Mouse (Mus musculus) heart, postnatal 36 days (tissue): ENCODE measurements at regions not wholly inside any gene's neighbourhood (a gene's known extent, or its start where the extent isn't known, plus 50 kb on each side); places are given as distances from the start of the nearest gene placed in this dataset.

ENCODE experiments used
- DNase-seq, 2 experiments: peaks; one replicate each; pipeline ENCODE4 v3.0.0; 2021 to 2022
- intact Hi-C: fragments of 180-260 bp; cut with DNase I; formaldehyde crosslinking; loops from one replicate; pipeline ENCODE4 v1.15.1; 2025

DNA sequence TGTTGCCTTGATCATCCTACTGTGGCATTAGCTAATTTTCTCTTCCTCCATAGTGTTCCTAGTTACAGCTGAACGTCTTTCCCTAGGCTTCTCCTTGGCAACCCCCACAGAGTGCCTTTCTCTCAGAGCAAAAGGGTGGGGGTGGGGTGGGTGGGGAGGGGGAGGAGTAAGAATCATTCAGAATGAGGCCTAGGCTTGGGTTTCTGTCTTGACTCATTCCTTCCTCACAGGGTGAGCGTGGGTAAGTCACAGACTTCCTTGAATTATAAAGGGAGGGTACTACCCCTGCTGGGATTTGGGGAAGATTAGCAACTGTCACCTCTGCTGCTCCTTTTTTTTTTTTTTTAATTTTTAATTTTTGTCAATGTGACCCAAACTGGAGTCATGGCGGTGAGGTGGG is 114.5 kb downstream of the Dhx35 start:
- DNase-seq, result no peak
- intact Hi-C loops, result no loop called here

DNA sequence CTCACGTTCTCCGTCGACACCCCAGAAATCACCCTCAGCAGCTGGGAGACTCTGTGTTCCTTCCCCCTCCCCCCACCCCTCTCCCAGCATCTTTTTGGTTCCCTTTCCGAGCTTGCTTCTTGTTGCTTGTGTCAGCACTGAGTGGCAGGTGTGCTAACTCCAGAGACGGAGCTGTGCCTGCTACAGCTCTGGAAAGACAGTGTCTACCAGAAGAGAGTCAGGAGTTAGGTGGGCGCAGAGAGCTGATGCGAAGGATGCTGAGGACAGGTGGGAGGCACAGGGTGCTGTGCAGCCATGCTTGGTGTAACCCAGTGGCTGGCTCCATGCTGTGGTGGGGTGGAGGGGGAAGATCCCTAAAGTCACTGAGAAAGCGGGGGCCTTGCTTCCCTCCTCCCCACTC is 115.7 kb downstream of the Dhx35 start:
- intact Hi-C loops, result loop anchor here (5.0 kb wide), 3 partner anchors 77 to 1682 kb away; partner anchors contain the start of gene Mafb
- no peak for DNase-seq

DNA sequence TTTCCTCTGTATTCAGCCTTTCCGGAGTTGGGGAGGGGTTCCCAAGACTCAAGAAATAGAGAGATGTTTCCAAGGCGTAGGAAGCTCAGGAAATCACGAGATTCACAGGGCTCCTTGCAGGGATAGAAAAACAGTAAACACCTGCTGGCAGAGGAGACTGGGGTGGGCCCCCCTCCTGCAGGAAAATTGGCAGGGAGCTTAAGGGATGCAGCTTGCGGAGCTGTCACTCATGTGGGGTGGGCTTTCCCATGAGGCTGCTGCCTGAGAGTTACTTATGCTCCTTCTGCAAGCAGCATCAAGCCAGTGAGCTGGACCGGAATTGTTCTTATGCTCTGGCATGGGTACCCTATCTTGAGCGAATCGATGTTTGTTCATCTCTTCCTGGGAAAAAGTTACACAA is 116.6 kb downstream of the Dhx35 start:
- intact Hi-C loops, result loop anchor here (5.0 kb wide), 3 partner anchors 76 to 1681 kb away; partner anchors contain the start of gene Mafb
- DNase-seq, result no peak

DNA sequence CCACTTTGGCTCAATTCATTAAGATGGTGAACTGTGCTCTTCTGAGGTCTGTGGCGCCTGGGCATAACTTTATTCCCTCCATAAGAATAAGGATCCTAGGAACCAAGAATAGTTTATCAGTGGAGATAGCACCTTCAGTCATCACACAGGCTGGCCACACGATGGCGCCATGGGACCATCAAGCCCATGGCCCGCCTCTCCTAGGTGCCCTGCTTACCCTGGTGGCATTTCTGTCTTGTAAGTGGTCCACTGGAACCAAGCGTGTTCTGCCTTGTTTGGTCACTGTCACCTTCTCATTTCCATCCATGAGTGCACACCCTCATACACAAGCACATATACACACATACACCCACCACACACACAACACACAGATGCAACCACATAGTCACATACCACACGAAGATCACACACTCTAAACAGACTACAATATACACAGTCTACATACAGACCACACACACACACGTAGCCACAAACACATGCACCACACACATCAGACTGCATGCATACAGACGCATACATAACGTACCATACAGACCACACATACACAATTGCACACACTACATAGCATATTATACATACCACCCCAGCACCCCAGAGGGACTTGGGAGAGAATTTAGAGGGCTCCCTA is 118.1 kb downstream of the Dhx35 start:
- DNase-seq, result peak; percentile 49 to 61
- intact Hi-C loops, result loop anchor here (1.0 to 5.0 kb wide), 5 partner anchors 75 to 1680 kb away; partner anchors contain the start of gene Mafb

DNA sequence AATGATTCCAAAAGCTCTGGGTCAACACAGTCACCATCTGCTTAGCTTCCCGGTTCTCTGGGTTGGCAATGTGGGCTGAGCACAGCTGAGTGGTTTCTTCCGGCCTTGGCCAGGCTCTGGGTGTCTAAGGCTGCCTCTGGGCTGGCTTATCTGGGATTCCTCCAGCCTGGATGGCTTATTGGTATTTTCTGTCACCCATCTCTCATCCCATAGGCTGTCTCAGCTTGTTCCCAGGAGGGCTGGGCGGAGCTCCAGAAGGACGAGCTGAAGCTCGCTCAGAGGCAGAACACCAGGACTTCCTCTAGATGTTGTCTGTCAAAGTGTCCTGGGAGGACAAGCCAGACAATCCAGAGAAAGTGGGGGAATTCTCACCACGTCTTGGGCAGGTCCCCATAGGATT is 122.8 kb downstream of the Dhx35 start:
- intact Hi-C loops, result no loop called here
- peak; percentile 15 to 42 for DNase-seq

DNA sequence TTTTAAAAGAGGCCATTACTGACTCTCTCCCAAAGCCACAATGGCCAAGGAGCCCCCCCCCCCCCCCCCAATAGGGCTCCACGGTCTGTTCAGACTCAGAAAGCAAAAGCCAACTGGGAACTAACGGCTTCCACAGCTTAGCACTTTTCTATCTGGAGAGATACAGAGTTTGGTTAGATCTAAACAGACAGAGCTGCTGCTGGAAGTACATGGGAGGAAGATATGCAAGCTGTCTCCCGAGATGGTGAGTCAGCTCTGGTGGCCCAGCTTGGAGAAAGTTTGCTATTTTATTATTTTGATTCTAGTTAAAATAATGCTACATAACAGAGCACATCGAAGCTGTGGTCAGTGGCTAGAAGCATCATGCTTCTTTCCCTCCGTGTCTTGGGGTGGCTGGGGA is 123.7 kb downstream of the Dhx35 start:
- DNase-seq, result no peak
- intact Hi-C loops, result no loop called here

DNA sequence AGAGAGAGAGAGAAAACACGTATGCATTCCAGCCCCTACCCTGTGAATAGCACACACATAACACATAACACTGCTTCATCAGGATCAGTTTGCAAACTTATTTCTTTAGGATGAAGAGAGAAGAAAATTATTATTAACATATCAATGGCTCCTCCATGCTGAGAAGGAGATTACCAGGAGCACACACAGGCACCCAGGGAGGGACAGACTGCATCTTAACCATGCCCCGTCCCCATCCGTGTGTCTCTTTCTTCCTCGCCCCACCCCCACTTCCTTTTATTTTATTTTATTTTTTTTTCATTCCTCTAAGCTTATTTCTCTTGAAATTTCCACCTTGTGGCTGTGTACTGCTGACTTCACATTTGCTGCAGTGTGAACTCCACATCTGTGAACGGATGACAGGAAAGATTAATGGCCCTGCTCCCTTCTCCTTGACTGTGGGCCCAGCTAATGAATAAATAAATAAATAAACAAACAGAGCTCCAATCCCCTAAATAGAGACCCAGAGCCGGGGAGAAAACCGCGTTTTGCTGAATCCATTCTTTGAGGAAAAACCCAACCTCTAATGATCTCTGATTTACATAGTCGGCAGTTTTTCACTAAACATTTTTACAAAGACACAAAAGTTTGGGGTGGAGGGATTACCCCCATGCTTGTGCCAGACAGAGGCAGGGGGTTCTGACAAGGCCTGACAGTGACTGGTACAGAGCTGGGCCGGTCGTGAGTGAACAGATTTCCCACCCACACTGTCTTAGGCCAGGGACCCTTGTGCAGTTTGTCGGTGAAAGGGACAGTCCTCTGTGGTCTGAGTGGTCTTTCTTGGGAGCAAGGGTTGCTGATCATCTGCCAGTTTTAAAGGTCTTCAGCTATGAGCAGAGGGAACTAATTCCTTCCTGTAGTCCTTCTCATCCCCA is 127.0 kb downstream of the Dhx35 start:
- intact Hi-C loops, result no loop called here
- DNase-seq, result no peak

DNA sequence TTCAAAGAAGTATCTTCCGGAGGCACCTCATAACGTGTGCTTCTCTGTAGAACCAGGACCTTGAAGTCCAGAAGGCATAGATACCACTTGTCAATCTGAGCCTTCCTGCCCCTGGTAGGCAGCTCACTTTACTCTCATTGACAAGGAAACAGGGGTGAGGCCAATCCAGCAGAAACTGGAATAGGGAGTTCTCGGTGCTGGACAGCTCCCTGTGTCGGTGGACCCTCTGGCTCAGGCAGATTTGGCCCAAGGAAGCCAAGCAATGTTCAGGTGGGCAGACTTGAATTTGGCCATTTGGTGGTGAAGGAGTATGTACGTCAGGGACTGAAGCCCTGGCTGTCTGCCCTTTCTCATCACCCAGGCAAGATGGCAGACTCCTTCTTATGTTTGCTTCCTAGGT is 128.2 kb downstream of the Dhx35 start:
- DNase-seq, result no peak
- intact Hi-C loops, result no loop called here

DNA sequence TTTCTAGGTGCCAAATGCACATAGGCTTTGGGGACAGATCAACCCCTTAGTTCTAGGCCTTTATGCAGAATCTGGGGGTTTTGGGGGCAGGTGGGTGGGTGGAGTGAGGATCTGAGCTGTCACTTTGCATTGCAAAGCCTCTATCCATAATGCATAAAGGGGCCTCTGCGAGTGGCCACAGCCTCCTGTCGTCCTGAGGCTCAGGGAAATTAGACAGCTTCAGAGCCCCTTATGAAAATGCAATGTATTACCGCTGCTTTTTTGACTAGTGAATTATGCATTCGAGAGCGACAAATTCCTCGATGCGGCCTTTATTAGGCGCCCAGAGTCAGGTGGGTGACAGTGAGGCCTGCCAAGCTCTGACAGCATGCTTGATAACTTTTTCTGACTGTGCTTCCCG is 134.9 kb downstream of the Dhx35 start:
- DNase-seq, result no peak
- intact Hi-C loops, result no loop called here

DNA sequence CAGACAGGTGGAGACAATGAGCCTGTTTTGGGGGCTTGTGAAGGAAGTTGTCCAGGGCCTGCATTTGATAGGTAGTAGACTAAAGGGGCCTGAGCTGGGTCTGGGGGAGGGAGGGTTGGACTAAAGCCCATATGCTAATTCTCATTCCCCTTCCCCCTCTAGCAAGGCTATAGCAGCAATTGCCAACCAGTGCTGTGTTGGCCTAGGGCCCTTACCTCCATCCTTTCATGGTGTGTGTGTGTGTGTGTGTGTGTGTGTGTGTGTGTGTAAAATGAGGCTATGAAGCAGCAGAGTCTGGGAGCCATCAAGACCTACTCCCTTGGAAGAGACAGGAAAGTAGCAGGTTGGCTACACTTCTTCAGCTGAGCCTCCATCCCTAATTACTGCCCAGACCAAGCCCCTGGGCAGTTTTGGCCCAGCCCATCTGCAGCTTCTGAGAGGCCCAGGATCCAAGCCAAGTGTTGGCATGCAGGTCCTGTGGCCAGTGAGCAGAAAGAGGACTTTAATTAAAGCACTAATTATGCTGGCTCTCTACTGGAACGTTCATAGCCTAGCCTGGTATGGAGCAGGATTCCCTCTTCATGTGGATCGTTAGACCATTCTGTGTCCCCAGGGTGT is 143.4 kb downstream of the Dhx35 start:
- DNase-seq, result no peak
- intact Hi-C loops, result no loop called here

DNA sequence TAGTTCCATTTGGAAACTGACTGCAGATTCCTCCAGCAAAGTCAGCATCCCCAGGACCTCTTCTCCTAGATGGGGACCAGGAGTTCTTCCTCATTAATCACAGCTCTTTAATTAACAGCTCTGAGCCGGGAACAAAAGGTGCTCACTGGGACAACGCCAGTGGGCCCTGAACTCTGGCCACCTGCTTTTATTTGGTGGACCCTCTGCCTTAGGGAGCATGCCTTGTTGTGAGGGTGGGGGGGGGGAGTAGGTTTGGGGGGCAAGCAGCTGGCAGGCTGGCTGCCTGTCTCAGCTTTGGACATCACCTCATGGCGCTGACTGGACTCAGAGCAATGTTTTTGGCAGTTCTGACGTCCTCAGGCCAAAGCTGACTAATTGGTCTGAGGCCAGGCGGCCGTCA is 154.8 kb downstream of the Dhx35 start:
- intact Hi-C loops, result no loop called here
- DNase-seq, result no peak

DNA sequence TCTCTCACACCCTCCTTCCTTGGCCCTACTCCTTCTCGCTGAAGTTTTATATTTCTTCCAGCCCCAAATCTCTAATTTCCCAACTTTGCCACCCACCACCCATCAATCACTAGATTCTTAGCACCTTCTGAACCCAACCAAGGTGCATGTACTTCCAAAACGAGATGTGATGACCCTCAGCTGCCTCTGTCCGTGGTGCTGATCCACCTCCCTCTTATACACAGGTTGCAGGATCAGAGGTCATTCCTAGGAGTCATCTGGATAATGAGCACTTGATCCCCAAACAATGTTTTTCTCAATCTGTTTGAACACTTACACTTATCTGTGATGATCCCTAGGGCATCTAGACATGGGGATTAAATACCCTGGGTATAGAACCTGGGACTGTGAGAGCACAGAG is 156.5 kb downstream of the Dhx35 start:
- intact Hi-C loops, result no loop called here

DNA sequence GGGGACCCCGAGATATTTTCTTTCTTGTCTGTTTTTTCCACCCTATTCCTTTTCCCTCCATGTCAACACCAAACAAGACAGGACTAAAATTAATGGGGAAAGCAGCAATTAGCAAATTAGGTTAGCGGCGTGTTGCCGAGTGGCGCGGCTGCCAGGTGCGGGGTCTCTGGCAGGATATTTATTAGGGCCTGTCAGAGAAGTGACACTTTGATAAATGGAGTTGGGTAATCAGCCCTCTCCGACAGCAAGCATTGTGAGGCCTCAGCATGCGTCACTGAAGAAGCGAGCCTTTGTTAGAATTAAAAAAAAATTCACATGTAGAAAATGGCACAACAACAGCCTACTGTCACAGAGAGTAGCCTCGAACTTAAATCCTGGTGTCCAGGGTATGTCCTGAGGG is 162.3 kb downstream of the Dhx35 start:
- intact Hi-C loops, result no loop called here

More for the DNA sequence above, 156.5 kb downstream of the Dhx35 start:
- DNase-seq, result no peak

DNA sequence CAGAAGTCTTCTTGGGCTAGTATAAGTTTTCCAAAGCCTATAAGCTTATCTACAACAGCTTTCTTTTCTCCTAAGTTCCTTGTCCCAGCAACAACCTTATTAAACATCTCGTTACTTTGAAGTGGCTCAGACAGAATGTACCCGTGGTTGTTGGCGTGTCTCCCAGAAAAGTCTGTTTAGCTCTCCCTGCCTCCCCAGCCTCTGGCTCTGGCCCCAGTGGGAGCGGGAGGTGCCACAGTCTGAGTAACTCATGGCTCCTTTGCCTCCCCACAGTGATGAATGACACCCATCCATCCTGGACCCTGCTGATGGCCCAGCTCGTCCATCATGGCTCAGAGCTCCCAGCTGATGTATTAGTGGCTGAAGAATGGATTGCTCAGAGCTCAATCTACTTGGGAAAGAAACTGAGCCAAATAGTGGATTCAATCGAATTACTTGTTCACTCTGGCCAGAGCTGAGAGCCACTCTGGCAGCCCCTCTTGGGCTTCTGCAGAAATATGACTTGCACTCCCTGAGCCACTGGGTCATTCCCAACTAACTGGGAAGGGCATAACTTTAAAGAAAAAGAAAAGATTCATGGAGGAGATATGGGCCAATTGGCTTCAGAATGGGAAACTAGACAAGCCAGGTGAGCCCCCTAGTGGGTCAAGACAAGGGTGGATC is 170.5 kb downstream of the Dhx35 start:
- intact Hi-C loops, result no loop called here
- DNase-seq, result peak; percentile 49 to 51

More for the DNA sequence above, 162.3 kb downstream of the Dhx35 start:
- DNase-seq, result no peak

DNA sequence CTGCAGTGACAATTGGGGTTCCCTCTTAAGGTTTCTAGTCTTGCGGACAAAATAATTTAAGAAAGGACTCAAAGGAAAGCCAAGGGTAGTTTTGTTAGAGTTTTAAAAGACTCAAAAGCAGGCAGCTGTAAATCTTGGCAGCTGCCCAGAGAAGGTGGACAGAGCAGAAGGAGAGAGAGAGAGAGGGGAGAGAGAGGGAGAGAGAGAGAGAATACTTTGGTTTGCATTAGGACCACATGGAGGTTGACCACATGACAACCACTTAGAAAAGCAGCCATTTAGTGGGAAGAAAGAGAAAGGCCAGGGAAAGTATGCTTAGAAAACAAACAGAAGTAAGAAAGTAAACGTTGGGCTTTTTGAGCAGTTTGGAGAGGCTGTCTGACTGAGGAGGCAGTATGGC is 177.6 kb downstream of the Dhx35 start:
- DNase-seq, result no peak
- intact Hi-C loops, result no loop called here

DNA sequence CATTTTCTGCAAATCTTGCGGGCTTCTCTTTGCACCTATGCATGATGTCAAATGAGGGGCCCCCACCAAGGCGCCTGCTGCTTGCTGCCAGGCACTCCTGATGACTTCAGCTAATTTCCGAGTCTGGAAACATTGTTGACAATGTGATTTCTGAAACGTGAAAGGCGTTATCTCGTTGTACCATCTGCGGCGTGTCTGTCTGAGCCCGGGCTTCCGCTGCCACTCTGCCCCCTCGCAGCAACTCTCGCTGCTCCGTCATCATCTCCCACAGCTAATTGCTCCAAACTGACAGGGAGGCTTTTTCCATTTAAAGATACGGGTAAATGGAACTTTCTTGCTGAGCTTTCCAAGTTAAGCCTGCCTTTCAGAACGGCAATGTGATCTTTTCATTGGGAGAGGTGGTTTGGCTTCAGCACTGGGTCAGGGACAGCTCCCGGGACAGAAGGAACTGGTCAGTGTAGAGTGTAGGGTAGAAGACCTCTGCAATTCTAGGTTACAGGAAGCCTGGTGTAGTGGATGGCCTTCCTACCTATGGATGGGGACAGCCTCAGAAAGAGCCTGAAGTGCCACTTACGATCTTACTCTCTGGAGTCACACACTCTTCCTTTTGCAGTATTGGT is 191.0 kb downstream of the Dhx35 start:
- peak; percentile 3 to 46 for DNase-seq
- intact Hi-C loops, result loop anchor here (5.0 kb wide), 1 partner anchor 73 kb away; no protein-coding TSS in a partner anchor

DNA sequence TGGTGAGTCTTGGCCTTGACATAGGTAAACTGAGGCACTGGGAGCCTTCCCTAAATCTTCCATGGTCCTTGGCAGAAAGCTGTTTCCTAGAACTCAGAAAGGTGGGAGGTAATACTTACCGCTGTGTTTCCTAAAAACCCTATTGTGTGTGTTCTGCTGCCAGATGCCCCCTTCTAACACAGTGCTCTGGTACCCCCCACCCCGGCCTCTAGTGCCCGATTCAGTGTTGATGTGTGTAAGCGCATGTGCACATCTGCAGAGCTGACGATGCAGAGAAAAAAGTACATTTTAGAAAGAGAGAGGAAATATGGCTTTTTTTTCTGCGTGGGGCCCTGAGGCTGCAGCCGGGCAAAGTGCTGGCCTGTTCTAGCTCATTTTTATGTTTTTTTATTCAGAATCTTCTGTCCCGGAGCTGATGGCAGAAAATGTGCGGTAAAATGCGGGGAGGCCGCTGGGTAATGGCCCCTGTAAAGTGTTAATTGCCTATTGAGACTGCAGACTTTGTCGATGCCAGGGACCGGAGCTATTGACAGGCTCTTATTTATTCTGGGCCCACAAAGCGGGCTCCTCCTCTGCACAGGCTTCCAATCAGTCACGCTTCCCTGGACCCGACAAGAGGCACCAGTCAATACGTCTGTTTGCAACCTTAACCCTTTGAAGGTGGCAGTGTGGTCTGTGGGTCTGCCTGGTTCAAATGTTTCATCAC is 208.0 kb downstream of the Dhx35 start:
- intact Hi-C loops, result no loop called here

DNA sequence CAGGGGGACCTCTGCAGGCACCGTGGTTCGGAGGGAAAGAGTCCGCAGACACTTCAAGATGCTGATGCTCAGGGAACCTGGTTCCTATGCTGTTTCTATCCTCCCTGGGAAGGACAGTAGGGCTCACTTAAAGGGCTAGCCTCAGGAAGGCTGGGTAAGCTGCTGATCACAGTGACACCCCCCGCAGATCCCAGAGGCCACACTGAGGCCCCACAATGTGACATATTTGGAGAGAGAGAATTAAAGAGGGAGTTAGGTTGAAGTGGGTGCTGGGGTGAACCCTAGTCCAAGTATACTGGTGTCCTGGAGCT is 208.5 kb downstream of the Dhx35 start:
- intact Hi-C loops, result no loop called here
- DNase-seq, result no peak

More for the DNA sequence above, 208.0 kb downstream of the Dhx35 start:
- no peak for DNase-seq

DNA sequence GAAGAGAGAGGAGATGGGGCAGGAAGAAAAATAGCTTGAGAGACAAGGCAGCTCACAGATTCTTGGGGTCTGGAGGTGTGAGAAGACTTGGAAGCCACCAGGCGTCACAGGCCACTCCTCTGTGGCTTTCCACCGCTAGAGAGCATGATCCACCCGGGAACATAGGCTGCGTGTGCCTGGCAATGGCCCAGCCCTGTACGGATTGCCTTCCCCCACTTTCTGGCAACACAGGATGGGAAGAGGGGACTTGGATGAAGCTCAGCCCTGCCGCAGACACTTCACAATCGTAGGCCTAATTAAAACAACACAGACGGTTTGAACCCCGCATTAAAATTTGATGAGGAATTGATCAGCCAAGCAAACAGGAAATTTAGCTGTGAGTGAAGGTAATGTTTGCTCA is 209.8 kb downstream of the Dhx35 start:
- DNase-seq, result peak in 1 of 2 experiments; percentile 4

DNA sequence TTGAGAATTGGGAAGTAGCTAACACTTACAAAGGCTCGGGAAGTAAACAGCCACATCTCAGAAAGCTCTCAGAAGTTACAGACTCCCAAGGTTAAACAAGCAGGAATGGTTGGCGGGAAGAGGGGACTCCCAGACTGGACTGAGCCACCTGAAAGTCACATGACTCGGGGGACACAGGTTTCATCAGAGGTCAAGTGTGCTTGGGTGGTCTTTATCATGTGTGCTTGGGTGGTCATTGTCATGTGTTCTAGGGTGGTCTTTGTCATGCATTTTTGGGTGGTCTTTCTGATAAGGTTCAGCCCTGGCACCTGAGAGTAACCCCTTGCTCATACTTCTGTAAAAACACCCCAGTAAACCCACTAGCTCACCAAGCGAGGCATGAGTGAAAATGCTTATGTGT is 218.1 kb downstream of the Dhx35 start:
- no peak for DNase-seq
- intact Hi-C loops, result no loop called here

More for the DNA sequence above, 209.8 kb downstream of the Dhx35 start:
- intact Hi-C loops, result no loop called here
